Mouse (Mus musculus): ENCODE data around the gene Grm1. TPM values are rescaled to one million over a fixed set of nuclear protein-coding genes. Genes with fewer than 3 reads are reported as not detected.

Grm1 gene
- total RNA-seq, 1 experiment from 2014 or later, result under 0.01 TPM

- ATAC-seq (replicated peaks; ENCODE audit: low read depth, poor library complexity, severe bottlenecking), result no peak
Observed at GRCm38 (mm10) chr10:10991708-10992107, 90.4 kb downstream of the Grm1 start.

GRCm38 (mm10) chr10:10971311-10971710 is 110.8 kb downstream of the Grm1 start:
- no peak for ATAC-seq (replicated peaks; ENCODE audit: low read depth, poor library complexity, severe bottlenecking)

- no peak for ATAC-seq (replicated peaks; ENCODE audit: low read depth, poor library complexity, severe bottlenecking)
Observed at GRCm38 (mm10) chr10:10964490-10965150, 117.5 kb downstream of the Grm1 start.

- no peak for ATAC-seq (replicated peaks; ENCODE audit: low read depth, poor library complexity, severe bottlenecking)
Observed at GRCm38 (mm10) chr10:10950557-10950956, 131.6 kb downstream of the Grm1 start.

- ATAC-seq (replicated peaks; ENCODE audit: low read depth, poor library complexity, severe bottlenecking), result no peak
Observed at GRCm38 (mm10) chr10:10949172-10949571, 133.0 kb downstream of the Grm1 start.

GRCm38 (mm10) chr10:10947531-10947930 is 134.6 kb downstream of the Grm1 start:
- no peak for ATAC-seq (replicated peaks; ENCODE audit: low read depth, poor library complexity, severe bottlenecking)

- no peak for ATAC-seq (replicated peaks; ENCODE audit: low read depth, poor library complexity, severe bottlenecking)
Observed at GRCm38 (mm10) chr10:10944003-10944402, 138.2 kb downstream of the Grm1 start.

- ATAC-seq (replicated peaks; ENCODE audit: low read depth, poor library complexity, severe bottlenecking), result no peak
Observed at GRCm38 (mm10) chr10:10942248-10942647, 139.9 kb downstream of the Grm1 start.

- ATAC-seq (replicated peaks; ENCODE audit: low read depth, poor library complexity, severe bottlenecking), result no peak
Observed at GRCm38 (mm10) chr10:10935806-10936205, 146.3 kb downstream of the Grm1 start.

- no peak for ATAC-seq (replicated peaks; ENCODE audit: low read depth, poor library complexity, severe bottlenecking)
Observed at GRCm38 (mm10) chr10:10929672-10930071, 152.5 kb downstream of the Grm1 start.

- ATAC-seq (replicated peaks; ENCODE audit: low read depth, poor library complexity, severe bottlenecking), result no peak
Observed at GRCm38 (mm10) chr10:10928798-10929366, 153.3 kb downstream of the Grm1 start.

GRCm38 (mm10) chr10:10917857-10918399 is 164.2 kb downstream of the Grm1 start:
- no peak for ATAC-seq (replicated peaks; ENCODE audit: low read depth, poor library complexity, severe bottlenecking)

GRCm38 (mm10) chr10:10913621-10914020 is 168.5 kb downstream of the Grm1 start:
- no peak for ATAC-seq (replicated peaks; ENCODE audit: low read depth, poor library complexity, severe bottlenecking)

- no peak for ATAC-seq (replicated peaks; ENCODE audit: low read depth, poor library complexity, severe bottlenecking)
Observed at GRCm38 (mm10) chr10:10890221-10890620, 191.9 kb downstream of the Grm1 start.

- ATAC-seq (replicated peaks; ENCODE audit: low read depth, poor library complexity, severe bottlenecking), result no peak
Observed at GRCm38 (mm10) chr10:10888521-10888920, 193.6 kb downstream of the Grm1 start.

GRCm38 (mm10) chr10:10884992-10885391 is 197.2 kb downstream of the Grm1 start:
- ATAC-seq (replicated peaks; ENCODE audit: low read depth, poor library complexity, severe bottlenecking), result no peak

GRCm38 (mm10) chr10:10872142-10872541 is 210.0 kb downstream of the Grm1 start:
- ATAC-seq (replicated peaks; ENCODE audit: low read depth, poor library complexity, severe bottlenecking), result no peak

- ATAC-seq (replicated peaks; ENCODE audit: low read depth, poor library complexity, severe bottlenecking), result no peak
Observed at GRCm38 (mm10) chr10:10870271-10870670, 211.9 kb downstream of the Grm1 start.

- ATAC-seq (replicated peaks; ENCODE audit: low read depth, poor library complexity, severe bottlenecking), result no peak
Observed at GRCm38 (mm10) chr10:10866278-10866677, 215.9 kb downstream of the Grm1 start.

GRCm38 (mm10) chr10:10864759-10865158 is 217.4 kb downstream of the Grm1 start:
- no peak for ATAC-seq (replicated peaks; ENCODE audit: low read depth, poor library complexity, severe bottlenecking)

GRCm38 (mm10) chr10:10847376-10848286 is 234.5 kb downstream of the Grm1 start:
- ATAC-seq (replicated peaks; ENCODE audit: low read depth, poor library complexity, severe bottlenecking), result no peak

Data from common myeloid progenitor, adult 5-6 weeks (primary cell).